Mouse (Mus musculus): ENCODE measurements around the gene Stat3.

- no peak for TF ChIP-seq CTCF (IDR thresholded peaks at IDR 0.05; ENCODE audit: low read depth, low read length)
- TF ChIP-seq GATA1 (IDR thresholded peaks at IDR 0.05; ENCODE audit: borderline replicate concordance, low read length), result no peak
- no peak for TF ChIP-seq TAL1 (conservative IDR thresholded peaks at IDR 0.05; ENCODE audit: low read depth, low read length)
- TF ChIP-seq POLR2AphosphoS5 (IDR thresholded peaks at IDR 0.05; ENCODE audit: insufficient replicate concordance, low read depth, low read length), result no peak
- no peak for TF ChIP-seq GATA2 (IDR thresholded peaks at IDR 0.05; ENCODE audit: borderline replicate concordance, low read depth, low read length)
Measured at GRCm38 (mm10) chr11:100908112-100908511, 31.2 kb downstream of the Stat3 start.

Measured in G1E (cell line).